Mouse (Mus musculus): Measurements from ENCODE around the gene Adcyap1. TPM values are rescaled to one million over a fixed set of nuclear protein-coding genes. Genes with fewer than 3 reads are reported as not detected.

The Adcyap1 gene
- polyA plus RNA-seq, 1 experiment = not detected

GRCm38 (mm10) chr17:93237355-93237754 is 38.5 kb downstream of the Adcyap1 start:
- no peak for TF ChIP-seq POLR2A (IDR thresholded peaks at IDR 0.05; ENCODE audit: low read depth, low read length)
- no peak for TF ChIP-seq CTCF (IDR thresholded peaks at IDR 0.05; ENCODE audit: extremely low read depth, insufficient read length, insufficient replicate concordance, low read depth, low read length)
- no peaks in the 10 kb centered on the region for H3K27me3 ChIP-seq (ENCODE audit: control insufficient read depth, insufficient read depth, low read length)
- H3K36me3 ChIP-seq (ENCODE audit: control insufficient read depth, insufficient read depth, low read length) = no peaks in the 10 kb centered on the region
- no peak overlapping the region for H3K4me3 ChIP-seq (ENCODE audit: low read depth, low read length)
- H3K4me1 ChIP-seq (ENCODE audit: control insufficient read depth, insufficient read depth, insufficient read length, low read length) = no peaks in the 10 kb centered on the region
- no peak overlapping the region for H3K27ac ChIP-seq (ENCODE audit: insufficient read depth, low read depth, low read length)
